Mouse (Mus musculus) megakaryocyte, embryonic 14.5 days (primary cell): ENCODE data around the gene Smtn. TPM values are rescaled to one million over a fixed set of nuclear protein-coding genes. Genes with fewer than 3 reads are reported as not detected.

ENCODE experiments used
- H3K27me3 ChIP-seq: replicated peaks from 2 replicates; pipeline ENCODE3; 2012; ENCODE audit warnings: inconsistent platforms
- H3K36me3 ChIP-seq: replicated peaks from 2 replicates; pipeline ENCODE3; 2012; ENCODE audit warnings: low read length, inconsistent platforms, mixed read lengths
- H3K4me1 ChIP-seq: 2 replicates; pipeline ENCODE4 v1.6.1; 2012; ENCODE audit warnings: inconsistent platforms
- H3K4me3 ChIP-seq: replicated peaks from 2 replicates; pipeline ENCODE3; 2012; ENCODE audit warnings: moderate library complexity, mild to moderate bottlenecking, inconsistent platforms
- H3K9me3 ChIP-seq: 2 replicates; pipeline ENCODE4 v1.6.1; 2012; ENCODE audit warnings: inconsistent platforms
- FLI1 ChIP-seq: IDR thresholded peaks from 2 replicates; pipeline ENCODE4 v1.6.1; 2012; ENCODE audit warnings: low read length, inconsistent platforms, mixed read lengths
- GATA1 ChIP-seq: IDR thresholded peaks from 3 replicates; pipeline ENCODE4 v1.6.1; 2012; ENCODE audit warnings: mixed read lengths, low read length, inconsistent platforms, borderline replicate concordance
- polyA plus RNA-seq: library from polyadenylated mRNA; stranded (reverse); fragments of >175 nt; gene quantifications from 2 replicates; pipeline ENCODE4 v1.2.3, GENCODE M21; 2012; ENCODE audit warnings: low replicate concordance; ENCODE audit not compliant: insufficient read depth

Smtn gene
- polyA plus RNA-seq, 1 experiment: 117 TPM

GRCm38 (mm10) chr11:3496756-3497155 lies 43.7 kb downstream of the Smtn start:
- peaks cover 15% of the 10 kb centered on the region for H3K4me1 ChIP-seq
- no peaks in the 10 kb centered on the region for H3K36me3 ChIP-seq
- no peaks in the 10 kb centered on the region for H3K9me3 ChIP-seq
- peaks cover 42% of the 10 kb centered on the region for H3K27me3 ChIP-seq
- TF ChIP-seq GATA1 (no peak), FLI1 (no peak)
- H3K4me3 ChIP-seq: no peak overlapping the region

DNA sequence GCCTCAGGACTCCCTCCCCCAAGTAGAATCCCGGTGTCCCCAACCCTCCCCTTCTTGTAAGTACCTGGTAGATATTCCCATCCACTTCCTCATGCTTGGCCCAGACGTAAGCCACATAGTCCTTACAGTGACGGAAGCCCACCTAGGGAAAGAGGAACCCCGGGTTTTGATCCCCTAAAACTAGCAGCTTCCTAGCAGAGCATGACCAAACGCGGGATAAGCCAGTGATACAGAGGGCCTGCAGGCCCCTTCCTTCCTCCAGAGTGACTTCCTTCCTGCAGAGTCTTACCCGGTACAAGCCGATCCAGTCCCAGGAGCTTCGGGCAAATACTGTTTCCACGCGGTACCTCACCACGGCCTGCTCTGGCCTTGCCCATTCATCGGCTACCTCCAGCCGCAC lies 44.9 kb downstream of the Smtn start:
- no peak for TF ChIP-seq FLI1
- TF ChIP-seq GATA1: no peak
- Histone ChIP-seq H3K9me3 (no peaks in the 10 kb centered on the region), H3K4me1 (peaks cover 15% of the 10 kb centered on the region), H3K36me3 (no peaks in the 10 kb centered on the region), H3K27me3 (peaks cover 31% of the 10 kb centered on the region), H3K4me3 (no peak overlapping the region)

DNA sequence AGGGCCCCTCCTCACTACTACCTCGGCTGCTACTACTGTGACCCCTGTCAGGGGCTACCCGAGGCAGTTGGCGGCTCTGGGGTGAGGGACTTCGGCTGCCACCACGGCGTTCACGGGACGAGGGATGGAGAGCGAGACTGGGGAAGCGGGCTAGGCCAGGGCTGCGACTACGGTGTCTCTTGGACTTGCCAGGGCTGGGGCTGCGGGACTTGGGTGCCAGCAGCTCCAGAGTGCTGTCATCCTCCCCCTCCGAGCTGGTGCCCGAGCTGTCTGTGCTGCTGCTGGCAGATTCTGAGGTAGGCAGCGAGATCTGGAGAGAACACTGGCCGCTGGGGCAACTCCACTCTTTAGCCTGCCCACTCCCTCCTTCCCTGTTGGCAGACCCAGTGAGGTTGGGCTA lies 45.6 kb downstream of the Smtn start:
- no peaks in the 10 kb centered on the region for H3K36me3 ChIP-seq
- no peaks in the 10 kb centered on the region for H3K9me3 ChIP-seq
- TF ChIP-seq GATA1 (no peak), FLI1 (no peak)
- H3K27me3 ChIP-seq: peaks cover 27% of the 10 kb centered on the region
- no peak overlapping the region for H3K4me3 ChIP-seq
- peaks cover 18% of the 10 kb centered on the region for H3K4me1 ChIP-seq

DNA sequence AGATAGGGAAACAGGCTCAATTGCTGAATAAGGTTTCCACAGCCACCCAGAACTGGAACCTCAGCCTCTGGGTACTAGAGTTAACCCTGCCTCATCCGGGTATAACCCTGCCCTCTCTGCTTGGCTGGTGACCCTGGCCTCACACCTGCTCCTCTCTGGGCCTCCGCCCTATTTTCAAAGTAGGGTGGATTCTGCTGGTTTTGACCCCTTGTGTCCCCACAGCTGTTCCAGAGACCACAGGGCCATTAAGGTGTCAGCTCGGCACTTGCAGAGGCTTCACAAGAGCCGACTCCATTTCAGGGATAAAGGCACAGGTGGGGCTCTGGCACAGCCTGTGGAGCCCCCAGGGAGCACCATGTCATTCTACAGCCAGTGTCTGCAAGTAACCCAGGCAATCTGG lies 47.7 kb downstream of the Smtn start:
- peaks cover 34% of the 10 kb centered on the region for H3K4me1 ChIP-seq
- no peak overlapping the region for H3K4me3 ChIP-seq
- peaks cover 38% of the 10 kb centered on the region for H3K27me3 ChIP-seq
- no peaks in the 10 kb centered on the region for H3K9me3 ChIP-seq
- no peaks in the 10 kb centered on the region for H3K36me3 ChIP-seq
- TF ChIP-seq GATA1 (no peak), FLI1 (no peak)

DNA sequence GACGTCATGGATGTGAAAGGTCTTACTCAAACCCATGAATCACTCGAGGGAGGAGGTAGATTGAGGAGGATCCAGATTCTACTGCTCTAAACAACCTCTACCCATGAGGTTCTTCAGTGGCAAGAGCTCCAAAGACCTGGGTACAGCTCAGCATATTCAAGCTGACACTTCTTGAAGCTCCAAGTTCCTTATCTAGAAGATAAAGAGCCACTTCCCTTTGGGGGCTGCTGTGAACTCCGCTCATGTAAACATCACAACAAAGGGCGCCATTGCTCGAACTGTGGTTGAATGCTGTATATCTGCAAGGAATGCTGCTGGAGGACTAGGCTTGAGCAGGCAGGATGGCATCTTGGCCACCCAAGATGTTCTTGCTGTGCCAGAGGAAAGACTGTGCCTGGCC lies 51.4 kb downstream of the Smtn start:
- TF ChIP-seq GATA1 (no peak), FLI1 (no peak)
- Histone ChIP-seq H3K27me3 (peaks cover 67% of the 10 kb centered on the region), H3K9me3 (no peaks in the 10 kb centered on the region), H3K4me1 (peaks cover 31% of the 10 kb centered on the region), H3K4me3 (peak overlapping the region; percentile 19), H3K36me3 (no peaks in the 10 kb centered on the region)

DNA sequence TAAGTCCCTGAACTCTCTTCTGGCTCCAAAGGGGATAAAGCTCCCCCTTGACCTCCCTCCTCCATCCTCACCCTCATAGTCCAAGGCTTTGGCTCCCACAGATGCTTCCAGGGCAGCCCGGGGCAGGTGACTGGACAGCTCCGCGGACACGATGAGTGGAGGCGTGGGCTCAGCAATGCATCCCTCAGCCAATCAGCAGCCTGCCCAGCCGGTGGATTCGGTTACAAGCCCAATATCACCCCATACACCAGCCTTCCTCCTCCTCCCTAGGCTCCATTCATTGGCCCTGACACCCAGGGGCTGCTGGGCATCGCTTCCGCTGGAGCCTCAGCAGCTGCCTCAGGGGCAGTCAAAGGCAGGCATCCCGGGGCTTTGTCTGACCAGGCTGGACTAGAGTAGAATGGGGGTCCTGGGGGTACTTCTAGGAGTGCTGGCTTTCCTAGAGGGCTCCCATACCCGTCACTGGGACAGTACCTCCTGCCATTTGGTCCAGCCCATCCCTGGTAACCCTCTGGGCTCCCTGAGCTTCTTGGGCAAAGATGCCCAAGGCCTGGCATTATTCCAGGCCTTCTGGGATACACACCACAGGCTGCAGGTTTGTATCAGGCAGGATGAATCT lies 52.4 kb downstream of the Smtn start, which contains the start of gene Pla2g3:
Pla2g3 (plus strand) TSS at position 333 of the 619 bp plus-strand sequence.
- peaks cover 69% of the 10 kb centered on the region for H3K27me3 ChIP-seq
- no peaks in the 10 kb centered on the region for H3K9me3 ChIP-seq

DNA sequence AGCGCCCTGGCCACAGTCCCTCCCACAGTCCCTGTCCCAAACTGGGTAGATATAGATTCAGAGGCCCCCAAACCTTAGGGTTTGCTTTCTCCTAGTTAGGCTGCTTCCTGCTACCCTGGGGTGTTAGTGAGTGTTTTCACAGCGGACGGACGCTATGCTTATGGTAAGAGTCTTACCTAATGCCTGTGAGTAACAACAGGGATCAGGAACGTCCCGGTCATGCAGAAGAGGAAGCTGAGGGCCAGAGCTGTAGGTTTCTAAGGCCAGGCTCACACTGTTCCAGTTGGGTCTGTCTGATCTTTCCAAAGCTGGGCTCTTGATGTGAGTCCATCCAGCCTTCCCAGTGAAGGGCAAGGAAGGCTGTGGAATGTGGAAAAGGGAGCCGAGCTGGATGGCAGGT lies 54.1 kb downstream of the Smtn start:
- Histone ChIP-seq H3K36me3 (no peaks in the 10 kb centered on the region), H3K4me1 (peaks cover 44% of the 10 kb centered on the region), H3K9me3 (no peaks in the 10 kb centered on the region), H3K4me3 (no peak overlapping the region), H3K27me3 (peaks cover 60% of the 10 kb centered on the region)
- TF ChIP-seq GATA1 (no peak), FLI1 (no peak)

More for the DNA sequence above, 52.4 kb downstream of the Smtn start, which contains the start of gene Pla2g3:
- Histone ChIP-seq H3K36me3 (no peaks in the 10 kb centered on the region), H3K4me3 (no peak within 1 kb of the TSS), H3K4me1 (peaks cover 37% of the 10 kb centered on the region)
- TF ChIP-seq GATA1 (no peak), FLI1 (no peak)

DNA sequence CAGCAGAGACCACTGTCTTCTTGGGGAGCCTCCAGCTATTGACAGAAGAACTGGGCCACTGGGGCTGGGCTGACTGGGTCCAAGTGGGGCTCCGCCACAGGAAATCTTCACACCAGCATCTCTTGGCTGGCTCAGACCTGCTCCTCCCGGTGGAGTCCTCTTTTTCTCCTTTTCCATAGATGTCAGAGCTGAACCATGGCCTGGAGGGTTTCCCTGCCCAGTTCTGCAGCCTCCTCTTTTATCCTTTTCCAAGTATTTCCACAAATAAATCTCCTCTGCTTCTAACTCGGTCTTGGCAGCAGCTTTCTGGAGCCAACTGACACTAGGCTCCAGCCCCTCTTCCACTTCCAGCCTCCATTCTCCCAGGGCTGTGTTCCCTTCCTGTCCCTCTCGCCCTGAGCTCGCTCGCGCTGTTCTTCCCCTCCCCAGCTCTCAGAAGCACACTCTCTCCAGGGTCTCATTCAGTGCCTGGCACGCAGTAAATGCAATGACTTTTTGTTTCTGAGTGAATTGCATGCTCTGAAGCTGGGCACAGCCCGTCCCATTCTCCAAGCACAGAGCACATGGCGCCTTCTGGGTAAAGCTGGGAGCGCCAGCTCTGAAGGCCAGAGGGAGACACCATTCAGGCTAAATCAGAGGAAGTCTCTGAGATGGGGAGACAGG lies 56.3 kb downstream of the Smtn start:
- Histone ChIP-seq H3K36me3 (no peaks in the 10 kb centered on the region), H3K9me3 (no peaks in the 10 kb centered on the region), H3K4me3 (no peak overlapping the region), H3K27me3 (peaks cover 52% of the 10 kb centered on the region), H3K4me1 (peaks cover 40% of the 10 kb centered on the region)
- TF ChIP-seq FLI1 (no peak), GATA1 (no peak)

GRCm38 (mm10) chr11:3475489-3475888 lies 64.9 kb downstream of the Smtn start:
- Histone ChIP-seq H3K36me3 (no peaks in the 10 kb centered on the region), H3K27me3 (peaks cover 6% of the 10 kb centered on the region), H3K4me1 (peaks cover 22% of the 10 kb centered on the region), H3K4me3 (no peak overlapping the region), H3K9me3 (peaks cover 7% of the 10 kb centered on the region)
- TF ChIP-seq GATA1 (no peak), FLI1 (no peak)

- Histone ChIP-seq H3K27me3 (peaks cover 6% of the 10 kb centered on the region), H3K9me3 (peaks cover 7% of the 10 kb centered on the region), H3K4me3 (no peak overlapping the region), H3K36me3 (no peaks in the 10 kb centered on the region), H3K4me1 (peaks cover 24% of the 10 kb centered on the region)
- TF ChIP-seq GATA1 (no peak), FLI1 (no peak)
These were observed 65.8 kb downstream of the Smtn start for GRCm38 (mm10) chr11:3474480-3475115.
